Mouse (Mus musculus) E14TG2a.4 (cell line): ENCODE measurements around the gene Lmbr1.
A peak's percentile ranks its signal among the peaks of the same experiment; 100 is the strongest.

Source experiments
- H3K27me3 ChIP-seq: 2 replicates; pipeline ENCODE4 v1.6.1; 2014; ENCODE audit warnings: low read length, control low read depth; ENCODE audit not compliant: insufficient read depth
- H3K36me3 ChIP-seq: 2 replicates; pipeline ENCODE4 v1.6.1; 2014; ENCODE audit warnings: low read length, control low read depth; ENCODE audit not compliant: insufficient read depth
- H3K4me1 ChIP-seq: replicated peaks from 2 replicates; pipeline ENCODE4 v1.6.1; 2014; ENCODE audit warnings: low read depth, low read length, control low read depth
- H3K4me3 ChIP-seq: replicated peaks from 2 replicates; pipeline ENCODE4 v1.5.1; 2014; ENCODE audit warnings: mild to moderate bottlenecking, low read length
- H3K9me3 ChIP-seq: 2 replicates; pipeline ENCODE4 v1.6.1; 2014; ENCODE audit warnings: low read length, control low read depth
- CTCF ChIP-seq: conservative IDR thresholded peaks from 2 replicates; pipeline ENCODE4 v1.5.1; 2014; ENCODE audit warnings: low read length
- NANOG ChIP-seq: IDR thresholded peaks from 2 replicates; pipeline ENCODE4 v1.6.1; 2014; ENCODE audit warnings: borderline replicate concordance, low read length, mixed read lengths
- POU5F1 ChIP-seq: IDR thresholded peaks from 2 replicates; pipeline ENCODE4 v1.6.1; 2014; ENCODE audit warnings: low read length, borderline replicate concordance

Gene Lmbr1

GRCm38 (mm10) chr5:29382776-29383175 lies 4.6 kb upstream of the Lmbr1 start:
- H3K9me3 ChIP-seq: 0 out of 2 replicates have a peak, but pooled peaks cover 4% of the 10 kb centered on the region
- peaks cover 40% of the 10 kb centered on the region for H3K4me1 ChIP-seq
- H3K27me3 ChIP-seq: peaks cover 6% of the 10 kb centered on the region; the same call in 1 of the 2 replicates
- H3K4me3 ChIP-seq: no peak overlapping the region
- no peak for TF ChIP-seq NANOG
- no peak for TF ChIP-seq POU5F1
- TF ChIP-seq CTCF: no peak
- H3K36me3 ChIP-seq: no peaks in the 10 kb centered on the region

GRCm38 (mm10) chr5:29380091-29380490 lies 1.9 kb upstream of the Lmbr1 start:
- Histone ChIP-seq H3K4me1 (peaks cover 38% of the 10 kb centered on the region), H3K9me3 (0 out of 2 replicates have a peak, but pooled peaks cover 4% of the 10 kb centered on the region), H3K4me3 (peak overlapping the region; percentile 96; the same call in 1 of the 2 replicates), H3K27me3 (peaks cover 8% of the 10 kb centered on the region; the same call in 1 of the 2 replicates), H3K36me3 (no peaks in the 10 kb centered on the region)
- TF ChIP-seq CTCF (no peak), NANOG (0 out of 2 replicates have a peak, but pooled peaks have one; percentile 17)

- H3K9me3 ChIP-seq: 0 out of 2 replicates have a peak, but pooled peaks cover 4% of the 10 kb centered on the region
- TF ChIP-seq NANOG (no peak), POU5F1 (no peak), CTCF (no peak)
- peaks cover 38% of the 10 kb centered on the region for H3K4me1 ChIP-seq
- H3K27me3 ChIP-seq: peaks cover 8% of the 10 kb centered on the region; the same call in 1 of the 2 replicates
- peak overlapping the region; percentile 96 for H3K4me3 ChIP-seq
- H3K36me3 ChIP-seq: no peaks in the 10 kb centered on the region
These were observed 446 bp downstream of the Lmbr1 start for GRCm38 (mm10) chr5:29377590-29378297.

- Histone ChIP-seq H3K4me3 (no peak overlapping the region), H3K9me3 (peaks cover 18% of the 10 kb centered on the region), H3K4me1 (no peaks in the 10 kb centered on the region), H3K27me3 (no peaks in the 10 kb centered on the region), H3K36me3 (peaks cover 67% of the 10 kb centered on the region)
- no peak for TF ChIP-seq NANOG
- no peak for TF ChIP-seq CTCF
- TF ChIP-seq POU5F1: no peak
These were observed 14.7 kb downstream of the Lmbr1 start for GRCm38 (mm10) chr5:29363511-29363910.

GRCm38 (mm10) chr5:29335836-29336235 lies 42.4 kb downstream of the Lmbr1 start:
- H3K27me3 ChIP-seq: no peaks in the 10 kb centered on the region
- 0 out of 2 replicates have a peak, but pooled peaks cover 4% of the 10 kb centered on the region for H3K36me3 ChIP-seq
- H3K4me3 ChIP-seq: no peak overlapping the region
- TF ChIP-seq NANOG (no peak), CTCF (peak; percentile 26)
- H3K4me1 ChIP-seq: no peaks in the 10 kb centered on the region
- H3K9me3 ChIP-seq: no peaks in the 10 kb centered on the region

- no peak overlapping the region for H3K4me3 ChIP-seq
- TF ChIP-seq CTCF (no peak), NANOG (no peak), POU5F1 (no peak)
- H3K9me3 ChIP-seq: no peaks in the 10 kb centered on the region
- no peaks in the 10 kb centered on the region for H3K4me1 ChIP-seq
- H3K36me3 ChIP-seq: peaks cover 13% of the 10 kb centered on the region
- no peaks in the 10 kb centered on the region for H3K27me3 ChIP-seq
These were observed 55.7 kb downstream of the Lmbr1 start for GRCm38 (mm10) chr5:29322503-29322902.

- Histone ChIP-seq H3K9me3 (peaks cover 7% of the 10 kb centered on the region; the same call in 1 of the 2 replicates), H3K4me1 (no peaks in the 10 kb centered on the region), H3K4me3 (no peak overlapping the region), H3K27me3 (no peaks in the 10 kb centered on the region), H3K36me3 (peaks cover 18% of the 10 kb centered on the region)
- TF ChIP-seq POU5F1: no peak
- no peak for TF ChIP-seq NANOG
- no peak for TF ChIP-seq CTCF
These were observed 69.0 kb downstream of the Lmbr1 start for GRCm38 (mm10) chr5:29309191-29309590.

- Histone ChIP-seq H3K4me3 (no peak overlapping the region), H3K4me1 (no peaks in the 10 kb centered on the region), H3K9me3 (no peaks in the 10 kb centered on the region), H3K27me3 (no peaks in the 10 kb centered on the region), H3K36me3 (peaks cover 21% of the 10 kb centered on the region)
- TF ChIP-seq CTCF (peak; percentile 100), POU5F1 (no peak)
These were observed 85.0 kb downstream of the Lmbr1 start for GRCm38 (mm10) chr5:29293194-29293593.

GRCm38 (mm10) chr5:29290110-29290509 lies 88.1 kb downstream of the Lmbr1 start:
- Histone ChIP-seq H3K4me3 (no peak overlapping the region), H3K36me3 (peaks cover 25% of the 10 kb centered on the region), H3K27me3 (no peaks in the 10 kb centered on the region), H3K4me1 (no peaks in the 10 kb centered on the region), H3K9me3 (no peaks in the 10 kb centered on the region)
- TF ChIP-seq NANOG: no peak
- no peak for TF ChIP-seq POU5F1
- no peak for TF ChIP-seq CTCF
